Mouse (Mus musculus): ENCODE results near the gene Endov. TPM values are rescaled to one million over a fixed set of nuclear protein-coding genes. Genes with fewer than 3 reads are reported as not detected.
A peak's percentile ranks its signal among the peaks of the same experiment; 100 is the strongest.

Endov gene
- 17.8 and 19.4 TPM in 2 replicates for polyA plus RNA-seq (2015; fragmentation: Nextera tagmentation; extraction: Ambion mirVana)

- peak; percentile 98 for DNase-seq (ENCODE audit: low spot score)
Observed at GRCm38 (mm10) chr11:119490861-119491689, at the start of gene Endov. TSS of gene Endov (plus strand) at chr11:119491347.

DNA sequence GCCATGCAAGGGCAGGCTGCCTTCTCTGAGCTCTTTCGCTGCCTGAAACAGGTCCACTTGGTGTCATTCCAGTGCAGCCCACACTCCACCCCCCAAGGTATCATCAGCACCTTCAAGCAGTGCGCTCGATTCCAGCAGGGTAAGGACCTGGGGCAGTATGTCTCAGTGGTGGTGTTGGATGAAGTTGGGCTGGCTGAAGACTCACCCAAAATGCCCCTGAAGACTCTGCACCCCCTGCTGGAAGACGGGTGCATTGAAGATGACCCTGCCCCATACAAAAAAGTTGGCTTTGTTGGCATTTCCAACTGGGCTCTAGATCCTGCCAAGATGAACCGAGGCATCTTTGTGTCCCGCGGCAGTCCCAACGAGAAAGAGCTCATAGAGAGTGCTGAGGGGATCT is 48.9 kb upstream of the Endov start:
- DNase-seq (ENCODE audit: low spot score) = peak; percentile 22

- DNase-seq (ENCODE audit: low spot score) = no peak
Observed at GRCm38 (mm10) chr11:119443442-119443841, 47.7 kb upstream of the Endov start.

DNA sequence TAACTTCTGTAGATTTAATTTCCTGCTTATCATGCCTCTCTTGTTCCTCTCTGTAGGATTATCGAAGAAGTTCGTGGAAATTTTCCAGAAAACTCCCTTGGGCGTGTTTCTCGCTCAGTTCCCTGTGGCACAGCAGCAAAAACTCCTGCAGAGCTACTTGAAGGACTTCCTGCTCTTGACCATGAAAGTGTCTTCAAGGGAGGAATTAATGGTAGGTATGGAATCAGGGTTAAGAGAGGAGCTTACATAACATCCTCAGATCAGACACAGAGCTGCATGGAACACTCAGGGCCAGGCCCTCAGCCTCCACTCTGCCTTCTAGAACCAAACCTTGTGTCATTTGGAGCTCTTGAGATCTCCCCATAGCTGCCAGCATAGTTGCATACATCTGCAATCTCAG is 35.0 kb upstream of the Endov start:
- no peak for DNase-seq (ENCODE audit: low spot score)

DNA sequence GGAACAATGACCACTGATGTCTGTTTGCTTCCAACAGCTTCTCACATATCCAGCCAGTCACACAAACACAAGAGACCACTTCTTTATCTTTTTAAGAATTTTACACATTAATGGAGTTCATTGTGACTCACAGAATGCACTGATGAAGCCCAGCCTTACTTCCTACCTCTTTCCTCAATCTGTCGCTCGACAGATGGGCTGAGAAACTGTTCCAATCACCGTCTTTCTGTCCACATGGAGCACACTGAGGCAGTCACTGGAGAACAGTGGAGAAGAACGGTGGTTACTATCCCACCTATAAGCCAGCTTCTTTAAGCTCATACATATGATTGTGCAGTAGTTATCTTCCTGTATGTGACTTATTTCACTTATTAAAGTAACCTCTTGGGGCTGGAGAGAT is 13.3 kb upstream of the Endov start:
- DNase-seq (ENCODE audit: low spot score) = no peak

DNA sequence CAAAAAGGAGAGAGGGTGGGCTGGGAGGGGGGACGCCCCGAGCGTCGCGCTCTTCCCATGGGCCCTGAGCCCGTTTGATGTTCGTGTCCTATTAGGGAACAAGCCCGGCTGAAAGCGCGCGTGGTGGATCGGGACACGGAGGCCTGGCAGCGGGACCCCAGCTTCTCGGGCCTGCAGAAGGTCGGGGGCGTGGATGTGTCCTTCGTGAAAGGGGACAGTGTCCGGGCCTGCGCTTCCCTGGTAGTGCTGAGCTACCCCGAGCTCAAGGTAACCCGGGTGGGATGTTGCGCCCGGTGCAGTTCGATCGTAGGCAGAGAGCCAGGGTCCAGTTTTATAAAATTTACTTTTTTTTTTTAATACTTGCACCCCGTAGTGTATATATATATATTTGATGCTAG is 542 bp downstream of the Endov start:
- DNase-seq (ENCODE audit: low spot score) = no peak

GRCm38 (mm10) chr11:119492830-119493229 is 1.7 kb downstream of the Endov start:
- no peak for DNase-seq (ENCODE audit: low spot score)

DNA sequence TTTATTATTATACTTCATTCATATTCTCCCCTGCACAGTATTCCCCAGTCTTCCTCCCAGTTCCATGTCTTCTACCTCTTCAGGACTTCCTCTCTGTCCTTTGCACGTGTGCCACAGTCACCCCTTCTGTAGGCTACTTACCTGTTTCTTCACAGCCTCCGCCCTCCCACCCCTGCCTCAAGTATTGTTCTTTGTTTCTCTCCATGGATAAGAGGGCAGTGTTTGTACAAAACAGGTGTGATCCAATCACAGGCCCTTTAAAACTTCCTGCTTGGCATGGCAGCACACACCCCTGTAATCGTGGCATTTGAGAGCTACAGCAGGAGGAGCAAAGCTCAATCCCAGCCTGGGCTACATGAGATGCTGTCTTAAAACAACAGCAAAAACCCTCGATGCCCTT is 2.4 kb downstream of the Endov start:
- DNase-seq (ENCODE audit: low spot score) = no peak

- no peak for DNase-seq (ENCODE audit: low spot score)
Observed at GRCm38 (mm10) chr11:119496147-119496546, 5.0 kb downstream of the Endov start.

DNA sequence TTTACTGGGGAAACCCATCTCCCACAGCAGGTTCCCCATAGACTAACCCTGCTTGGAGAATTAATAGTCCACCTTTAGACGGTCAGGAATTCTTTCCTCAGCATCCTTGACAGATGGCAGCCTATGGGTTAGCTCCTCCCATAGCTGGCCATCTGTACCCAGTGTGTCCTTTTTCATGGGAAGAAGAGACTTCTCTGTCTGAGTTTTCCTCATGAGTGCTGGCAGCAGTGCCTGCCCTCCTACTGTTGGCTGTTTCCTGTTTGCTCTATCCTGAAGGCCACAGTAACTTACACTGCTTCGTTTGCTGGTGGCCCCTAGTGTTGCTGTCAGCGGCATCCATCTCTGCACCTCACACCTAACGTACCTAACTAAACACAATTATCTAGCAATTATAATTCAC is 6.3 kb downstream of the Endov start:
- no peak for DNase-seq (ENCODE audit: low spot score)

DNA sequence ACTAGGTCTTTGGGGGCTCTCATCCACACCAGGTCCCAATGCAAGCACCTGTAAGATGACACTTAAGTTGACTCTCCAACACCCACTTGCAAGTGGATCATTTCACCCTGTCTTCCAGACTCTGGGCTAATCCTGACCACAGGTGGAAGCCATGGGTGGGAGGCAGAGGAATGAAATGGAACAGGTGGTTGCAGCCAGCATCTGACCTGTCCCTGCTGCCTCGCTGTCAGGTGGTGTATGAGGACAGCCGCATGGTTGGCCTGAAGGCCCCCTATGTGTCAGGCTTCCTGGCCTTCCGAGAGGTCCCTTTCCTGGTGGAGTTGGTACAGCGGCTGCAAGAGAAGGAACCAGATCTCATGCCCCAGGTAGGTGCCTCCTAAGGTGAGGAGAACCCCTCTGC is 8.2 kb downstream of the Endov start:
- DNase-seq (ENCODE audit: low spot score) = no peak

DNA sequence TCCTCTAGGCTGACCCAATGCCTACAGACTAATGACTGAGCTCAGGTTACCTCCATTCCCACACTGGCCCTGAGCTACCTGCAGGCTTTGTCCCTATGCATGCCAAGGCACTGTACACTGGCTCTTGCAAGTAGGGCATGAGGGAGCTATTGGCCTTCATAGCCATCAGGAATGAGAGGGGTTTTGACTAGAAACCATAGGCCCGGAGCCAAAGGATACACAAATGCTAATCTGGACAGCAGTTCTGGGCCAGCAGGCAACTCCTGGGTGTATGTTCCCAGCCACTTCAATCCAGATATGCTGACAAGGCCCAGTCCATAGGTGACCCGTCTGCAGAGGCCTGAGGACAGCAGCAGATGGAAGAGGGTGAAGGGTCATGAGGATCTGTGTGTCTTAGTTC is 8.9 kb downstream of the Endov start:
- no peak for DNase-seq (ENCODE audit: low spot score)

DNA sequence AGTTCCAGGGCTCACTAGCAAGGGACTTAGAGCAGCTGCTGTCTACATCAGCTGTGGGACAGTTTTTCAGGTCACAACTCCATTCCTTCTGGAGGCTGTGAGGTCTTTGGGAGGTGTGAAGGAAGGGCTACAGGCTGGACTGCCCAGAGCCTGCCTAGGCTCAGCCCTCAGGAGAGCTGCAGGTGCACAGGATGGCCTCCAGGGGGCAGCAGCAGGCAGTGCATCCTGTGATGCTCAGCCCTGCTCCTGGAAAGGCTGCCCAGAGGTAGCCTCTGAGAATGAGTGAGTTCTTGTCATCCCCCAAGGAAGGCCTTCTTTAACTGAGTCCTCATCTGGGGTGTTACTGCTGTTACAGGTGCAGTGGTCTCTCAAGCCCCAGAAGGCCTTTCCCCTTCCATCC is 12.5 kb downstream of the Endov start:
- DNase-seq (ENCODE audit: low spot score) = peak; percentile 58

GRCm38 (mm10) chr11:119506386-119506785 is 15.2 kb downstream of the Endov start:
- DNase-seq (ENCODE audit: low spot score) = no peak

GRCm38 (mm10) chr11:119507772-119508171 is 16.6 kb downstream of the Endov start:
- DNase-seq (ENCODE audit: low spot score) = no peak

DNA sequence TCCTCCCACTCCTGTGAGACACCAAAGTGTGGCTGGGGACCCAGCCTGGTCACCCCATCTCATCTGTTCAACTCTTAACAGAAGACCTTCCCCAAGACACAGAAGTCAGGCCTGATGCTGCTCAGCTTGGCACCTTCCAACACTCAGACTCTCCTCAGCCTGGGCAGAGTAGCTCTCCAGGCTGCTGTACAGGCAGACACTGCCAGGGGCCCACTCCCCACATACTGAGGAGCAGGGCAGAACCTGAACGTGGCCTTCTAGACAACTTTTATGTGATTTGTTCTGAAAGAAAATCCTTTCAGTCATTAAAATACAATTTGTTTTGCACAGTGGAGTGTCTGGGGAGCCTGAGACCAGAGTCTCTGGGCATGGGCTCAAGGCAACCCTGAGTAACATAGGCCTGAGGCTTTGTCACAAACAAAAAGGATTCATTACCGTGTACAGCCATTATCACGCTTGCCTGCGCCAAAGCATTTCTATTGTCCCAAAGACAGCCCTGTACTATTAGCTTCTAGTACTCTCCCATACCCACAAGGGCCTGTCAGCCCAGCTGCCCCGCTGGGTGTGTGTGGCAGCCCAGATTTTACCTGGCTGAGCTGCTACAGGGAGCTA is 18.1 kb downstream of the Endov start:
- DNase-seq (ENCODE audit: low spot score) = no peak

DNA sequence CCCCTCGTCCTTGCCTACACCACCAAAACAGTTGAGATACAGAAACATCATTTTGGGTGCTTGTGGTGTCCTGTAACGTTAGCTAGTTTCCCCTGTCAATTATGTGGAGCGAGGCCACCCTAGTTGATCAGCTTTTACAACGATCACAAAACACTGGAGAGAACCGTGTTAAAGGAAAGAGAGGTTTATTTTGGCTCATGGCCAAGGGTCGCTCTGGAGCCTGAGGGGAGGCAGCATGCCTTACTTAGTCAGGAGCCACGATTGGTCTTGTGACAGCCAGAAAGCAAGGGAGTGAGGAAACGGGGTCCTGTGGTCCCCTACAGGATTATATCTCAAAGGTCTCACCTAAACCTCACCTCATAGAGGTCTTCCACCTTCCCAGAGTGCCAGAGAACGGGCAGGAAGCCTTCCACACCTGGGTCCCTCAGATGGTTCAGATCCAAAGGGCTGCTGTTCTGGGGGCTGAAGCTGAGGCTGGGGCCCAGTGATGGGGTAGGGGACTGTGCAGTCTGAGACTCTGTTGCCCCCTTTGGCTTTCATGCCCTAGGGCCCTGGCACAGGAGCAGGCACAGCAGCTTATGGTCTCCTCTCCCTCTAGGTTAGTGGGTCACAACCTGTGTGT is 22.0 kb downstream of the Endov start:
- no peak for DNase-seq (ENCODE audit: low spot score)

- no peak for DNase-seq (ENCODE audit: low spot score)
Observed at GRCm38 (mm10) chr11:119514108-119514860, 23.1 kb downstream of the Endov start.

DNA sequence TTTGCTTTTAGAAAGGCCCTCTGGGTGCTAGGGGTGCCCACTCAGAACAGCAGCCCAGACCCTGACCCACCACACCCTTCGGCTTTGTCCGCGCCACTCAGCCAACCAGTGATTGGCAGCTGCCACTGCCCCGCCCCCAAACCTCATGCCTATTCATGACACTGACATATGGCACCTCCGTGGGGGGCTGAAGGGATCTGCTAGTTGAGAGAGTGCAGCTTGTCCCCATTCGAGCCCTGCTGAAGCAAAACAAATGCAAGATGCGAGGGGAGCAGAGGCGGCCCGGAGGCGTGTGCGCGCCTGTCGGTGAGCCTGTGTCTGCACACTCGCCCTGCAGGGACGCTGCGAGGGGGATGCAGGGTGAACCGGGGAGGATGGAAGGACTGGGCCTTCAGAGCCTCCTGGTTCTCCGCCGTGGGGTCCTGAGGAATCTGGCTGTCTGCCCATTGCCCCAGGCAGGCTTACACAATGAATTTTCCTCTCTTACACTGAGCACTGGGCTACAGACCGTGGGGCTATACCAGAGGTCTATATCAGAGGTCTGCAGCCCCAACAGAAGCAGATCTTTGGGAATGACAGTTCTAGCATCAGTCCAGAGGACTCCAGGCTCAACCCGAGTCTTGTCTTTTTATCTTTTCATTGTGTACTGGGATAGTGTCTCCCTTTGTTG is 24.0 kb downstream of the Endov start:
- no peak for DNase-seq (ENCODE audit: low spot score)

DNA sequence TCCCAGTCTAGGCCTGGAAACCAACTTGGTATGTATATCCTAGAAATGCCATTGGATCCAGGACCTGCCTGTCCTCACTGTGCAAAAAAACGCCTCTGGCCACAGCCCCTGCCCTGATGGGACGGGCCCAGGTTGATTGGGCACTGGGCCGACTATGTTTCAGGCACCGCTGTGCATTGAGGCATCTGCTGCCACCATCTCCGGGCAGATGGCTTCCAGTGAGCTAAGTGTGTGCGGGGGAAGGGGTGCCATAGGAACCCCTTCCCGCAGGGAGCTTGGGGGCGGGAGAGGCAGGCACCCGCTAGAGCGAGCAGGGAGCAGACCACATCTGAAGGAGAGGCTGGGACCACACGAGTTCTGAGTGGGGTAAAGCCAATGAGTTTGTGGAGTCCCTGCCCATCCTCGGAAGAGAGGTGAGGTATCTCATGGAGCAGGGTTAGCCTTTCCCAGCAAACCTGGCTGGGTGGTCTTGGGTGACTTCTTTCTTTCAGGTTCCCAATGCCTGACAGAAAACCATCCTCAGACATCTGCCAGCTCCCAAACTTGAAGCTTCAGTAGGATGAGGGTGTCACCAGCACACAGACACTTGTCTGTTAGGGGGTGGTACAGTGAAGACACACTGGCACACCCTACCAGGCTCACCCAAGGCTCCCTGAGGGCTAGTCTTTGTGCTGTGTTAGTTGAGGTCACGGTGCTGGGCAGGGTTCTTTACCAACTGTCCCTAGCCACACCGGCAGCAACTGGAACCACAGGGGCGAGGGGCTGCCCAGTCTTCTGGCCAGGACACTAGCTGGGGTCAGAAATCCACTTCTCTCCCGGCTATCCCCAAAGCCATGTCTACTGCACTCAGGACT is 24.9 kb downstream of the Endov start:
- no peak for DNase-seq (ENCODE audit: low spot score)
